ENCODE assay signal across 8 mouse cellular contexts in genomic region chr4:130865901-130866371, GRCm38 (mm10). TPM values are rescaled to one million over a fixed set of nuclear protein-coding genes. Genes with fewer than 3 reads are reported as not detected.
DNase-seq lines count a peak whose midpoint lies in the region; ATAC-seq and TF ChIP-seq lines count a peak whose summit lies in the region.

No protein-coding gene starts in this region.

- peak; percentile 23 for ATAC-seq in forebrain, postnatal 0 days
- ATAC-seq in neural tube, embryonic 13.5 days (ENCODE audit: low read depth) = peak; percentile 49

- peaks cover 7% of the 10 kb centered on the region for H3K27me3 ChIP-seq in forebrain, postnatal 0 days (ENCODE audit: insufficient read depth, low read length)
- H3K27me3 ChIP-seq in neural tube, embryonic 13.5 days = peaks cover 84% of the 10 kb centered on the region
- no peaks in the 10 kb centered on the region for H3K27me3 ChIP-seq in thymus, adult 2 months (ENCODE audit: control insufficient read depth, insufficient read depth, low read length)
- H3K27me3 ChIP-seq in kidney, adult 2 months (replicated peaks; ENCODE audit: control insufficient read depth, insufficient read depth, low read length) = no peaks in the 10 kb centered on the region

- peak overlapping the region; percentile 84 for H3K27ac ChIP-seq in forebrain, postnatal 0 days (ENCODE audit: low read depth, low read length)
- H3K27ac ChIP-seq in neural tube, embryonic 13.5 days (replicated peaks) = peak overlapping the region; percentile 72
- no peak overlapping the region for H3K27ac ChIP-seq in thymus, adult 2 months (ENCODE audit: control insufficient read depth, insufficient read depth, low read length)
- H3K27ac ChIP-seq in kidney, adult 2 months (ENCODE audit: insufficient read depth, low read depth, low read length) = no peak overlapping the region

- H3K4me1 ChIP-seq in forebrain, postnatal 0 days (ENCODE audit: insufficient read depth) = peaks cover 23% of the 10 kb centered on the region
- peaks cover 46% of the 10 kb centered on the region for H3K4me1 ChIP-seq in neural tube, embryonic 13.5 days (replicated peaks)
- H3K4me1 ChIP-seq in thymus, adult 2 months (replicated peaks; ENCODE audit: control insufficient read depth, insufficient read depth, low read length) = no peaks in the 10 kb centered on the region
- H3K4me1 ChIP-seq in kidney, adult 2 months (ENCODE audit: control insufficient read depth, insufficient read depth, low read length) = no peaks in the 10 kb centered on the region

- H3K4me3 ChIP-seq in forebrain, postnatal 0 days (ENCODE audit: low read depth, low read length) = no peak overlapping the region
- H3K4me3 ChIP-seq in neural tube, embryonic 13.5 days = no peak overlapping the region
- no peak overlapping the region for H3K4me3 ChIP-seq in thymus, adult 2 months (ENCODE audit: control insufficient read depth, insufficient read depth, low read length)
- no peak overlapping the region for H3K4me3 ChIP-seq in kidney, adult 2 months (ENCODE audit: insufficient read depth, low read depth, low read length)

- TF ChIP-seq CTCF in forebrain, postnatal 0 days (IDR thresholded peaks at IDR 0.05; ENCODE audit: low read depth) = no peak
- no peak for TF ChIP-seq CTCF in thymus, adult 2 months (IDR thresholded peaks at IDR 0.05; ENCODE audit: borderline replicate concordance, control insufficient read depth, extremely low read depth, insufficient read depth, low read length, poor library complexity)
- TF ChIP-seq CTCF in kidney, adult 2 months (conservative IDR thresholded peaks at IDR 0.05; ENCODE audit: insufficient read depth, insufficient read length, low read depth, low read length) = no peak

- WGBS in forebrain, postnatal 0 days = 6% methylated on average over 8 of the region's 8 CpGs
- WGBS in neural tube, embryonic 13.5 days = 8% methylated on average over 8 of the region's 8 CpGs
- WGBS in thymus, adult 2 months = 52% methylated on average over 8 of the region's 8 CpGs
- 32% methylated on average over 8 of the region's 8 CpGs for WGBS in kidney, adult 2 months

- H3K9ac ChIP-seq in forebrain, postnatal 0 days = 0 out of 2 replicates have a peak overlapping the region, but pooled peaks have one; percentile 18
- no peak overlapping the region for H3K9ac ChIP-seq in neural tube, embryonic 13.5 days

- H3K4me2 ChIP-seq in forebrain, postnatal 0 days (ENCODE audit: low read depth) = no peak overlapping the region; the same call in 1 of the 2 replicates
- no peak overlapping the region for H3K4me2 ChIP-seq in neural tube, embryonic 13.5 days

- no peak for TF ChIP-seq POLR2A in thymus, adult 2 months (IDR thresholded peaks at IDR 0.05; ENCODE audit: control insufficient read depth, extremely low read depth, insufficient read depth, low read length, poor library complexity)
- no peak for TF ChIP-seq POLR2A in kidney, adult 2 months (IDR thresholded peaks at IDR 0.05; ENCODE audit: low read depth, low read length)

- no peaks in the 10 kb centered on the region for H3K36me3 ChIP-seq in forebrain, postnatal 0 days (ENCODE audit: insufficient read depth)
- no peaks in the 10 kb centered on the region for H3K36me3 ChIP-seq in neural tube, embryonic 13.5 days
- H3K36me3 ChIP-seq in thymus, adult 2 months (ENCODE audit: control insufficient read depth, insufficient read depth, low read length) = no peaks in the 10 kb centered on the region
- H3K36me3 ChIP-seq in kidney, adult 2 months (ENCODE audit: control insufficient read depth, insufficient read depth, low read length) = no peaks in the 10 kb centered on the region

- no peaks in the 10 kb centered on the region for H3K9me3 ChIP-seq in forebrain, postnatal 0 days (ENCODE audit: low read length)
- no peaks in the 10 kb centered on the region for H3K9me3 ChIP-seq in neural tube, embryonic 13.5 days

- DNase-seq in cerebellum, postnatal 25 days = peak; percentile 43 to 69
- peak; percentile 91 for DNase-seq in forebrain, postnatal 0 days
- peak; percentile 74 for DNase-seq in left cerebral cortex, adult 11 months (ENCODE audit: low spot score)
- DNase-seq in urinary bladder, postnatal 10 days (ENCODE audit: low spot score) = no peak
- DNase-seq in thymus, adult 2 months = no peak
- DNase-seq in kidney, adult 2 months = no peak
- DNase-seq in adrenal gland, postnatal 10 days = no peak

RNA-seq across cellular contexts. Expression of gene Laptm5, which starts 47.0 kb away (rescaled TPM):
- total RNA-seq in forebrain, postnatal 0 days (2014; rRNA removed) = 17.5 and 25.5 TPM in 2 replicates
- 30.2 and 34.3 TPM in 2 replicates for polyA plus RNA-seq in forebrain, postnatal 0 days (2015; fragmentation: Nextera tagmentation; extraction: Ambion mirVana)
- polyA plus RNA-seq in neural tube, embryonic 13.5 days (2015; fragmentation: Nextera tagmentation; extraction: Ambion mirVana) = 31.6 and 31.7 TPM in 2 replicates
- polyA plus RNA-seq in thymus, adult 2 months (2012; rRNA removed) = 1,867 and 1,969 TPM in 2 replicates
- polyA plus RNA-seq in kidney, adult 2 months (2012; rRNA removed) = 35.6 and 79.8 TPM in 2 replicates
- 10 to 100 TPM; 24.6 to 30.4 TPM for total RNA-seq in adrenal gland, postnatal 10 days (2021)

Comparison
In these comparisons a context has a peak if more than half of its experiments do, and no peak if none do; other contexts are left out.
1. DNase-seq: peak in cerebellum, postnatal 25 days (2 of 2), forebrain, postnatal 0 days (single experiment) and left cerebral cortex, adult 11 months (single experiment); none in urinary bladder, postnatal 10 days (single experiment), thymus, adult 2 months (single experiment), kidney, adult 2 months (single experiment) and adrenal gland, postnatal 10 days (single experiment).
2. H3K27ac ChIP-seq: peak in forebrain, postnatal 0 days (single experiment) and neural tube, embryonic 13.5 days (single experiment); none in thymus, adult 2 months (single experiment) and kidney, adult 2 months (single experiment).
3. RNA of gene Laptm5, which starts 47.0 kb away (polyA plus RNA-seq): 1,867 to 1,969 TPM in thymus, adult 2 months; 35.6 to 79.8 TPM in kidney, adult 2 months, 30.2 to 34.3 TPM in forebrain, postnatal 0 days and 31.6 to 31.7 TPM in neural tube, embryonic 13.5 days; every median in the first group is over 10 times any median in the second.